Mouse (Mus musculus): ENCODE results near the gene Ubtf. TPM values are rescaled to one million over a fixed set of nuclear protein-coding genes. Genes with fewer than 3 reads are reported as not detected.

Ubtf gene
- total RNA-seq, 4 experiments from 2014 or later: 31.5 to 41.6 (median 38.2) TPM

GRCm38 (mm10) chr11:102347683-102348082 lies 28.1 kb upstream of the Ubtf start:
- DNase-seq (ENCODE audit: low spot score in 2 of 2): no peak

GRCm38 (mm10) chr11:102346926-102347325 lies 27.4 kb upstream of the Ubtf start:
- DNase-seq (ENCODE audit: low spot score in 2 of 2): no peak

GRCm38 (mm10) chr11:102344458-102344857 lies 24.9 kb upstream of the Ubtf start:
- no peak for DNase-seq (ENCODE audit: low spot score in 2 of 2)

GRCm38 (mm10) chr11:102342742-102343141 lies 23.2 kb upstream of the Ubtf start:
- DNase-seq (ENCODE audit: low spot score in 2 of 2): no peak

- DNase-seq (ENCODE audit: low spot score in 2 of 2): no peak
Measured at GRCm38 (mm10) chr11:102341101-102341500, 21.6 kb upstream of the Ubtf start.

- DNase-seq (ENCODE audit: low spot score in 2 of 2): no peak
Measured at GRCm38 (mm10) chr11:102339624-102340023, 20.1 kb upstream of the Ubtf start.

- no peak for DNase-seq (ENCODE audit: low spot score in 2 of 2)
Measured at GRCm38 (mm10) chr11:102339195-102339594, 19.7 kb upstream of the Ubtf start.

- DNase-seq (ENCODE audit: low spot score in 2 of 2): peak in 1 of 2 experiments; percentile 37
Measured at GRCm38 (mm10) chr11:102338561-102338960, 19.0 kb upstream of the Ubtf start.

- DNase-seq (ENCODE audit: low spot score in 2 of 2): no peak
Measured at GRCm38 (mm10) chr11:102337921-102338320, 18.4 kb upstream of the Ubtf start.

GRCm38 (mm10) chr11:102336191-102336590 lies 16.6 kb upstream of the Ubtf start:
- no peak for DNase-seq (ENCODE audit: low spot score in 2 of 2)

GRCm38 (mm10) chr11:102334973-102335700 lies 15.6 kb upstream of the Ubtf start:
- no peak for DNase-seq (ENCODE audit: low spot score in 2 of 2)

- DNase-seq (ENCODE audit: low spot score in 2 of 2): no peak
Measured at GRCm38 (mm10) chr11:102334010-102334409, 14.5 kb upstream of the Ubtf start.

- DNase-seq (ENCODE audit: low spot score in 2 of 2): no peak
Measured at GRCm38 (mm10) chr11:102333061-102333460, 13.5 kb upstream of the Ubtf start.

- no peak for DNase-seq (ENCODE audit: low spot score in 2 of 2)
Measured at GRCm38 (mm10) chr11:102331806-102332205, 12.3 kb upstream of the Ubtf start.

GRCm38 (mm10) chr11:102330039-102330438 lies 10.5 kb upstream of the Ubtf start:
- no peak for DNase-seq (ENCODE audit: low spot score in 2 of 2)

GRCm38 (mm10) chr11:102329518-102329917 lies 10.0 kb upstream of the Ubtf start:
- no peak for DNase-seq (ENCODE audit: low spot score in 2 of 2)

- no peak for DNase-seq (ENCODE audit: low spot score in 2 of 2)
Measured at GRCm38 (mm10) chr11:102327839-102328238, 8.3 kb upstream of the Ubtf start.

GRCm38 (mm10) chr11:102327250-102327649 lies 7.7 kb upstream of the Ubtf start:
- no peak for DNase-seq (ENCODE audit: low spot score in 2 of 2)

GRCm38 (mm10) chr11:102323516-102323915 lies 4.0 kb upstream of the Ubtf start:
- no peak for DNase-seq (ENCODE audit: low spot score in 2 of 2)

- no peak for DNase-seq (ENCODE audit: low spot score in 2 of 2)
Measured at GRCm38 (mm10) chr11:102321931-102322330, 2.4 kb upstream of the Ubtf start.

- peak; percentile 69 to 77 for DNase-seq (ENCODE audit: low spot score in 2 of 2)
Measured at GRCm38 (mm10) chr11:102320686-102321005, 1.1 kb upstream of the Ubtf start.

- peak; percentile 74 to 83 for DNase-seq (ENCODE audit: low spot score in 2 of 2)
Measured at GRCm38 (mm10) chr11:102319941-102320685, 571 bp upstream of the Ubtf start.

Data from gastrocnemius, adult 8-10 months (tissue).